Mouse (Mus musculus) megakaryocyte, embryonic 14.5 days (primary cell): ENCODE data around the gene Psmb2. TPM values are rescaled to one million over a fixed set of nuclear protein-coding genes. Genes with fewer than 3 reads are reported as not detected.

Experiments used
- H3K27me3 ChIP-seq: replicated peaks from 2 replicates; pipeline ENCODE3; 2012; ENCODE audit warnings: inconsistent platforms
- H3K36me3 ChIP-seq: replicated peaks from 2 replicates; pipeline ENCODE3; 2012; ENCODE audit warnings: low read length, inconsistent platforms, mixed read lengths
- H3K4me1 ChIP-seq: 2 replicates; pipeline ENCODE4 v1.6.1; 2012; ENCODE audit warnings: inconsistent platforms
- H3K4me3 ChIP-seq: replicated peaks from 2 replicates; pipeline ENCODE3; 2012; ENCODE audit warnings: moderate library complexity, mild to moderate bottlenecking, inconsistent platforms
- H3K9me3 ChIP-seq: 2 replicates; pipeline ENCODE4 v1.6.1; 2012; ENCODE audit warnings: inconsistent platforms
- FLI1 ChIP-seq: IDR thresholded peaks from 2 replicates; pipeline ENCODE4 v1.6.1; 2012; ENCODE audit warnings: low read length, inconsistent platforms, mixed read lengths
- GATA1 ChIP-seq: IDR thresholded peaks from 3 replicates; pipeline ENCODE4 v1.6.1; 2012; ENCODE audit warnings: mixed read lengths, low read length, inconsistent platforms, borderline replicate concordance
- polyA plus RNA-seq: library from polyadenylated mRNA; stranded (reverse); fragments of >175 nt; gene quantifications from 2 replicates; pipeline ENCODE4 v1.2.3, GENCODE M21; 2012; ENCODE audit warnings: low replicate concordance; ENCODE audit not compliant: insufficient read depth

Gene Psmb2
- polyA plus RNA-seq: 40.3 and 113 TPM in 2 replicates

DNA sequence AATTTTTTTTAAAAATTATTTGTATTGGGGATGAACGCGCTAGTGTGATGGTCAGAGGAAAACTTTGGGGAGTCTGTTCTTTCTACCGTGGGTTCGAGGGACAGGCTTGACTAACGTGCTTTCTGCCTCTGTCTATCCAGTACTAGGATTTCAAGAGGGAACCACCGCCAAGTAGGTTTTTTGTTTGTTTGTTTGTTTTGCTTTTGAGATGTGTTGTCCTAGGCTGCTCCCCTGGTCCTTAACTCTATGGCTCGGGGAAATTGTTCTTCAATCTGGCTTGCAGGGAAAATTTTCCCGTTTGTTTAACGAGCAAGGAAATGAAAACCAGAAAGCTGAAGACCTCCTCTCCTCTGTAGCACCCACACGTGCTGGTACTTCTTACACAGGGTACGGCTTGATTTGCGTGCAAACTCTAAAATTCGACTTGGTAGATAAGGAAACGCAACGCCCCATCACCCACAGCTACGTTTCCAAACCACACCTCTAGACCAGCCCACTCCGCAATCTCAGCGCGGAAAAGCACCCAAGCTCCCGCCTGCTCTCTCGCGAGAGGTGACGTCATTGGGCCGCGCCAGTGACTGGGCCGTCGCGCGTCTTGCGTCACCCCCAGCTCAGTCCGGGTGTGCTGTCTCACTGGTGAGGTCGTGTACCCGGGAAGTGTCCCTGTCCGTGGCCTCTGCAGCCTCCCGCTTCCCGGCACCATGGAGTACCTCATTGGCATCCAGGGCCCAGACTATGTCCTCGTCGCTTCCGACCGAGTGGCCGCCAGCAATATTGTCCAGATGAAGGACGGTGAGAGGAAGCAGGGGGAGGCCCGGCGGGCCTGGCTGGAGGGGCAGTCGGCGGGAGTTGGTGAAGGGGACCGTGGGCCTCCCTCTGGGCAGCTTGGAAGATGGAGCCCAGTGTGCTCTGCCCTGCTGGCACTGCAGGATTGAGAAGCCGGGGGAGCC is at the start of gene Psmb2:
Gene Psmb2, plus strand, starts transcription at position 577 of the 950 bp plus-strand sequence.
- peaks cover 9% of the 10 kb centered on the region for H3K36me3 ChIP-seq
- TF ChIP-seq FLI1: no peak
- peak; percentile 10; the same call in 1 of the 3 replicates for TF ChIP-seq GATA1
- H3K27me3 ChIP-seq: peaks cover 7% of the 10 kb centered on the region
- H3K4me3 ChIP-seq: peak within 1 kb of the TSS; percentile 99
- H3K4me1 ChIP-seq: peaks cover 46% of the 10 kb centered on the region
- H3K9me3 ChIP-seq: no peaks in the 10 kb centered on the region

DNA sequence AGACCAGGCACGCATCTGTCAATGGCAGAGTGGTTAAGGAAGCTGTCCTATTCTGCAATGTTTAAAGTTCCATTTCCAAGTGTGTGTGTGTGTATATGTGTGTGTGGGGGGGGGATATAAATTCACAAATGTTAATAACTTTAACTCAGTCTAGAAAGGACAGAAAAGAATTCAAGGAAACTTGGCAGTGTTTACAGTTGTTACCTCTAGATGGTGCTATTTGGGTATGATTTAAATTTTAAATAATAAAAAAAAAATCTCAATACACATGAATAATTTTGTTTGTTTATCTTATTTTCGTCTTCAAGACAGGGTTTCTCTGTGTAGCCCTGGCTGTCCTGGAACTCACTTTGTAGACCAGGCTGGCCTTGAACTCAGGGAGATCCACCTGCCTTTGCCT is 45.5 kb upstream of the Psmb2 start:
- Histone ChIP-seq H3K4me1 (peaks cover 38% of the 10 kb centered on the region), H3K27me3 (peaks cover 20% of the 10 kb centered on the region), H3K9me3 (no peaks in the 10 kb centered on the region), H3K36me3 (no peaks in the 10 kb centered on the region), H3K4me3 (no peak overlapping the region)
- TF ChIP-seq GATA1 (no peak), FLI1 (no peak)

DNA sequence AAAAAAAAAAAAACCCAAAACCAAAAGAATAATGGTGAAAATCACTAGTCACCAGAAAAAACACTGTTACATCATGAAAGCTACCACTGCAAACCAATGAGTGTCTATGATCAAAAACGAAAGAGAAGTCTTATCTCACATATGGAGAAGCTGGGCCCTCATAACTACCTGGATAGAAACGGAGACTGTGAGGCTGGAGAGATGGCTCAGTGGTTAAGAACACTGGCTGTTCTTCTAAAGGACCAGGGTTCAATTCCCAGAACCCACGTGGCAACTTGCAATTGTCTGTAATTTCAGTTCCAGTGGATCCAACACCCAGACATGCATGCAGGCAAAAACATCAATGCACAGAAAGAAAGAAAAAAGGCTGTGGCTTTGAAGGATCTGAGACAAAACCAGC is 44.8 kb upstream of the Psmb2 start:
- H3K4me3 ChIP-seq: no peak overlapping the region
- H3K4me1 ChIP-seq: peaks cover 31% of the 10 kb centered on the region
- H3K9me3 ChIP-seq: no peaks in the 10 kb centered on the region
- no peaks in the 10 kb centered on the region for H3K36me3 ChIP-seq
- H3K27me3 ChIP-seq: peaks cover 26% of the 10 kb centered on the region
- TF ChIP-seq FLI1 (no peak), GATA1 (no peak)

DNA sequence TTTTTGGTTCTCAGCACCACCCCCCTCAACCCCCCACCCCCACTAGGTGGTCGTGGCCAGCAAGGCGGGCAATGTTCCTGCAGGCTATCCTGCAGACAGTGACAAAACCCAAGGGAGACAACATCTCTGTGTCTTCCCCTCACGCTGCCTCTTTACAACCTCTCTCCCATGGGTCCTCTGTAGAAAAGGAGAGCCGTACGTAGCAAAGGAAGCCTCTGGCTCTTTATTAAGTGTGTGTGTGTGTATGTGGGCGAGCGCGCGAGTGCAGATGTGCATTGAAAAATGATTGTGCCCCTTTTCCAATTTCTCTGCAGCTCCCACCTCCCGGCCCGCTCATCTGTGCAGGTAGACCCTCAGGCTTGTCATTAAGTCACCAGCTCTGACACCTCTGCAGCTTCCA is 41.1 kb upstream of the Psmb2 start:
- Histone ChIP-seq H3K36me3 (no peaks in the 10 kb centered on the region), H3K27me3 (peaks cover 39% of the 10 kb centered on the region), H3K4me1 (peaks cover 5% of the 10 kb centered on the region), H3K4me3 (no peak overlapping the region), H3K9me3 (no peaks in the 10 kb centered on the region)
- TF ChIP-seq GATA1 (no peak), FLI1 (no peak)

DNA sequence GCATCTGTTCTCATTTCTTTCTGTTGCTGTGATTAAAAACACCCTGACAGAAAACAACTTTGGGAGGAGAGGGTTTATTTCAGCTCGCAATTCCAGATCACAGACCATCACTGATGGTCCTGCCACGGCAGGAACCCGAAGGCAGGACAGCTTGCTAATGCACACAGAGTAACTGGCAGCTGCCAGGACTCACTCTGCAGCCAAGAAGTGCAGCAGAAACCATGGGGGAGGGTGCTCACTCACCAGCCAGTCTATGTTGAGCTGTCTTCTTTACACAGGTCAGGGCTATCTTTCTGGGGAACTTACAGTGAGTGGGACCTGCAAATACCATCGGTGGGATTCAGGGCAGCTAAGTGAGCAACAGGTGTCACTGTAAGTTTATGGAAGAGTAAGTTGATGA is 40.0 kb upstream of the Psmb2 start:
- Histone ChIP-seq H3K4me3 (no peak overlapping the region), H3K27me3 (peaks cover 47% of the 10 kb centered on the region), H3K9me3 (no peaks in the 10 kb centered on the region), H3K36me3 (no peaks in the 10 kb centered on the region), H3K4me1 (peaks cover 5% of the 10 kb centered on the region)
- TF ChIP-seq GATA1 (no peak), FLI1 (no peak)

DNA sequence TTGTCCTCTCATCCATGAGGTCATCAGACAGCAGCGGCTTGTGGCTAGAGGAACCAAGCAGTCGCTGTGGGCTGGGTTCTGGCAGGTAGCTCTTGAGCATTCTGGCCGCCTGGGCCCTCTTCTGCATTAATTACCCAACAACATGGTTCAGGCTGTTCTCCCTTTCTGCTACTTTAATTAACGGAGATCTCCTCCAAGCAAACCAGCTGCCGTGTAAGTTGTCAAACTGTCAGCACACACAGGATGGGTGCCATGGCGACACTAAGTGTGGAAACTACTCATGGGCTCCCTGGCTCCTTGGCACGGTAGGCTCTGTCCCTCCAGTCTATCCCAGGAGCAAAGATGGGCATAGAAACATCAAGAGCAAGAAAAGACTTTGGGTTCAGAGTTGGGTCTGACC is 38.1 kb upstream of the Psmb2 start:
- H3K27me3 ChIP-seq: peaks cover 51% of the 10 kb centered on the region
- H3K4me3 ChIP-seq: no peak overlapping the region
- no peak for TF ChIP-seq GATA1
- TF ChIP-seq FLI1: no peak
- no peaks in the 10 kb centered on the region for H3K36me3 ChIP-seq
- peaks cover 5% of the 10 kb centered on the region; the same call in 1 of the 2 replicates for H3K4me1 ChIP-seq
- H3K9me3 ChIP-seq: no peaks in the 10 kb centered on the region

DNA sequence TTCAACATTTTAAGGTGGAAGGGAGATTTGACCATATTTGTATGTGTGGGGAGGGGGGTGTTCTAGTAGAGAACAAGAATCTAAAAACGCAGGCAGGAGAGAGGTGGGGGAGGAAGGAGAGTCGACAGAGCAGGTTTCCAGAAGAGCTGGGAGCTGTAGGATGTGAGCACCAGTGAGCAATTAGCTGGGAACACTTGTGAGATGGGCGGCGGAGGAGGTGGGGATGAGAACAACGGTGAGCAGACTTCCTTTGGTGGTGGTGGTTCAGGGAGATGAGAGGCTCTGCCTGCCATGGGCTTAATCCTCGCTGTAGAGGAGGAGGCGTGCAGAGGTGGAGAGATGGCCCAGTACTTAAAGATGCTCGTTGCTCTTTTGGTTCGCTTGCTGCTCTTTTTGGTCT is 35.5 kb upstream of the Psmb2 start:
- Histone ChIP-seq H3K36me3 (no peaks in the 10 kb centered on the region), H3K4me3 (no peak overlapping the region), H3K9me3 (no peaks in the 10 kb centered on the region), H3K4me1 (no peaks in the 10 kb centered on the region; the same call in 1 of the 2 replicates), H3K27me3 (peaks cover 37% of the 10 kb centered on the region)
- no peak for TF ChIP-seq FLI1
- TF ChIP-seq GATA1: no peak

DNA sequence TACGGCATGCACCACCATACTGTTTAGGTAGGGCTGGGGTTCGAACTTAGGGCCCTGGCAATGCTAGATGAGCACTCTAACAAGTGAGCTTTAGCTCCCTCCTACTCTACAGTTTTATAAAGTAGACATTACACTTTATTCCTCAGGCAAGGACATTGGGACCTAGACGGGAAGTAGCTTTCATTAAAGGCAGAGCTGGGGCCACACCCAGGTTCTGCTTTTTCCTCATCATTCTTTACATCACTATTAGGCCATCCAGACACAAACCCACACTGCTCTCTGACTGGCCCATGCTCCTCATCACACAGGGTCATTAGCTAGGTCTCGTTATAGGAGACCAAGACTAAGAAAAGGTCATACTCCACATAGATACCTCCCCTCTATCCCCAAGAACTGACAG is 33.6 kb upstream of the Psmb2 start:
- TF ChIP-seq FLI1 (no peak), GATA1 (no peak)
- Histone ChIP-seq H3K4me1 (no peaks in the 10 kb centered on the region), H3K9me3 (no peaks in the 10 kb centered on the region)

DNA sequence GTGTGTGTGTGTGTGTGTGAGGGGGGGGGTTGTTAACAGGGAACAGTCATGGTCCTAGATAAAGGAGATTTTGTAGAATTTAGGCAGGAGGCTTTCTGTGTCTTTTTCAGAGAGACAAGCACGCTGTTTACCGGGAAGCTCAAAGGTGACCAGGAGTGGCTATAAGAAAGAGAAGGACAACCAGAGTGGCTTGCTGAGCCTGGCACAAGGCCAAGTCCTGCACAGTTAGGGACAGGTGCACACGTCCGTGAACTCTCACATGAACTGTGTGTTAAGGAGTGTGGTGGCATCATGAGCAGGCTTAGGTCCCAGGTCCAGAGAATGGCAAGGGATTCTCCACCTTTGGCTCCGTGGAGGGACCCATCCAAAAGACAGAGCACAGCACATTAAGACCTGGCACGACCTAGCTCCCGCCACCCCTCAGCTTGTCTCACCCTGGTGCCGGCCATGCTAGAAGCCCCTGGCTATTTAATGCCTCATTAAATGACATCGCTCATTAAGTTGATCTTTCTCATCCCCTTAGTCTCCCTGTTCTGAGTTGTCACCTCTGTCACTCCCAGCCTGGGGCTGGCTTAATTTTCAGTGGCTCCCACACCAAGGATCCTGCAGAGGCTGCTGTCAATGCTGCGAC is 33.0 kb upstream of the Psmb2 start:
- Histone ChIP-seq H3K36me3 (no peaks in the 10 kb centered on the region), H3K4me3 (no peak overlapping the region), H3K27me3 (peaks cover 27% of the 10 kb centered on the region), H3K9me3 (no peaks in the 10 kb centered on the region), H3K4me1 (no peaks in the 10 kb centered on the region)
- TF ChIP-seq GATA1: no peak
- TF ChIP-seq FLI1: no peak

More for the DNA sequence above, 33.6 kb upstream of the Psmb2 start:
- Histone ChIP-seq H3K4me3 (no peak overlapping the region), H3K27me3 (peaks cover 31% of the 10 kb centered on the region), H3K36me3 (no peaks in the 10 kb centered on the region)
